Mouse (Mus musculus): ENCODE measurements around the gene Adtrp. TPM values are rescaled to one million over a fixed set of nuclear protein-coding genes. Genes with fewer than 3 reads are reported as not detected.

Adtrp gene
- polyA plus RNA-seq, 1 experiment from 2014 or later, result 0.61 TPM

GRCm38 (mm10) chr13:41883665-41884291, 36.3 kb upstream of the Adtrp start:
- ATAC-seq (no peak), DNase-seq (ENCODE audit: low spot score) (peak; percentile 24)
- Histone ChIP-seq H3K4me2 (replicated peaks; ENCODE audit: low read depth, low read length) (no peak overlapping the region), H3K27me3 (replicated peaks; ENCODE audit: insufficient read depth, low read length) (no peaks in the 10 kb centered on the region), H3K36me3 (ENCODE audit: insufficient read depth, low read length) (no peaks in the 10 kb centered on the region), H3K4me3 (ENCODE audit: low read depth, low read length) (no peak overlapping the region), H3K9ac (replicated peaks; ENCODE audit: low read depth) (no peak overlapping the region), H3K27ac (ENCODE audit: low read length) (no peak overlapping the region), H3K9me3 (ENCODE audit: low read length) (no peaks in the 10 kb centered on the region), H3K4me1 (ENCODE audit: insufficient read depth, low read depth, low read length) (no peaks in the 10 kb centered on the region)
- WGBS, result 57% methylated on average over 4 of the region's 4 CpGs
- TF ChIP-seq CTCF (IDR thresholded peaks at IDR 0.05) (no peak), EP300 (IDR thresholded peaks at IDR 0.05) (no peak)

GRCm38 (mm10) chr13:41881201-41881600, 33.7 kb upstream of the Adtrp start:
- no peak for TF ChIP-seq EP300 (IDR thresholded peaks at IDR 0.05)
- no peak for TF ChIP-seq CTCF (IDR thresholded peaks at IDR 0.05)
- peak; percentile 58 for DNase-seq (ENCODE audit: low spot score)
- H3K27me3 ChIP-seq (replicated peaks; ENCODE audit: insufficient read depth, low read length), result no peaks in the 10 kb centered on the region
- WGBS, result 33% methylated on average over 2 of the region's 2 CpGs
- no peaks in the 10 kb centered on the region for H3K9me3 ChIP-seq (ENCODE audit: low read length)
- H3K4me1 ChIP-seq (ENCODE audit: insufficient read depth, low read depth, low read length), result no peaks in the 10 kb centered on the region
- no peak for ATAC-seq
- H3K4me2 ChIP-seq (replicated peaks; ENCODE audit: low read depth, low read length), result no peak overlapping the region
- no peak overlapping the region for H3K4me3 ChIP-seq (ENCODE audit: low read depth, low read length)
- H3K36me3 ChIP-seq (ENCODE audit: insufficient read depth, low read length), result no peaks in the 10 kb centered on the region
- H3K9ac ChIP-seq (replicated peaks; ENCODE audit: low read depth), result no peak overlapping the region
- no peak overlapping the region for H3K27ac ChIP-seq (ENCODE audit: low read length)

GRCm38 (mm10) chr13:41880525-41880924, 33.0 kb upstream of the Adtrp start:
- H3K27ac ChIP-seq (ENCODE audit: low read length), result no peak overlapping the region
- H3K9me3 ChIP-seq (ENCODE audit: low read length), result no peaks in the 10 kb centered on the region
- no peaks in the 10 kb centered on the region for H3K4me1 ChIP-seq (ENCODE audit: insufficient read depth, low read depth, low read length)
- H3K27me3 ChIP-seq (replicated peaks; ENCODE audit: insufficient read depth, low read length), result no peaks in the 10 kb centered on the region
- no peak overlapping the region for H3K9ac ChIP-seq (replicated peaks; ENCODE audit: low read depth)
- TF ChIP-seq EP300 (IDR thresholded peaks at IDR 0.05) (no peak), CTCF (IDR thresholded peaks at IDR 0.05) (no peak)
- no peaks in the 10 kb centered on the region for H3K36me3 ChIP-seq (ENCODE audit: insufficient read depth, low read length)
- no peak overlapping the region for H3K4me3 ChIP-seq (ENCODE audit: low read depth, low read length)
- ATAC-seq, result no peak
- H3K4me2 ChIP-seq (replicated peaks; ENCODE audit: low read depth, low read length), result no peak overlapping the region
- no peak for DNase-seq (ENCODE audit: low spot score)

- ATAC-seq, result no peak
- peaks cover 4% of the 10 kb centered on the region; the same call in 1 of the 2 replicates for H3K4me1 ChIP-seq (ENCODE audit: insufficient read depth, low read depth, low read length)
- no peaks in the 10 kb centered on the region for H3K27me3 ChIP-seq (replicated peaks; ENCODE audit: insufficient read depth, low read length)
- WGBS, result 57% methylated on average over 7 of the region's 7 CpGs
- no peak overlapping the region for H3K4me3 ChIP-seq (ENCODE audit: low read depth, low read length)
- TF ChIP-seq EP300 (IDR thresholded peaks at IDR 0.05), result no peak
- no peak for TF ChIP-seq CTCF (IDR thresholded peaks at IDR 0.05)
- H3K4me2 ChIP-seq (replicated peaks; ENCODE audit: low read depth, low read length), result peak overlapping the region; percentile 27; the same call in 1 of the 2 replicates
- no peak overlapping the region for H3K27ac ChIP-seq (ENCODE audit: low read length)
- H3K36me3 ChIP-seq (ENCODE audit: insufficient read depth, low read length), result no peaks in the 10 kb centered on the region
- H3K9me3 ChIP-seq (ENCODE audit: low read length), result no peaks in the 10 kb centered on the region
- no peak for DNase-seq (ENCODE audit: low spot score)
- H3K9ac ChIP-seq (replicated peaks; ENCODE audit: low read depth), result no peak overlapping the region
Observed at GRCm38 (mm10) chr13:41872686-41873085, 25.2 kb upstream of the Adtrp start.

GRCm38 (mm10) chr13:41872161-41872562, 24.7 kb upstream of the Adtrp start:
- Histone ChIP-seq H3K4me2 (replicated peaks; ENCODE audit: low read depth, low read length) (peak overlapping the region; percentile 27; the same call in 1 of the 2 replicates), H3K27me3 (replicated peaks; ENCODE audit: insufficient read depth, low read length) (no peaks in the 10 kb centered on the region), H3K4me3 (ENCODE audit: low read depth, low read length) (no peak overlapping the region), H3K36me3 (ENCODE audit: insufficient read depth, low read length) (no peaks in the 10 kb centered on the region), H3K9me3 (ENCODE audit: low read length) (no peaks in the 10 kb centered on the region), H3K27ac (ENCODE audit: low read length) (no peak overlapping the region), H3K9ac (replicated peaks; ENCODE audit: low read depth) (no peak overlapping the region), H3K4me1 (ENCODE audit: insufficient read depth, low read depth, low read length) (peaks cover 4% of the 10 kb centered on the region; the same call in 1 of the 2 replicates)
- DNase-seq (ENCODE audit: low spot score), result peak; percentile 57
- TF ChIP-seq CTCF (IDR thresholded peaks at IDR 0.05), result no peak
- no peak for TF ChIP-seq EP300 (IDR thresholded peaks at IDR 0.05)
- ATAC-seq, result peak; percentile 48; the same call in 1 of the 2 replicates
- WGBS, result 19% methylated on average over 8 of the region's 8 CpGs

- ATAC-seq, result peak; percentile 53; the same call in 1 of the 2 replicates
Observed at GRCm38 (mm10) chr13:41867533-41867932, 20.0 kb upstream of the Adtrp start.

More at GRCm38 (mm10) chr13:41867533-41867932, 20.0 kb upstream of the Adtrp start:
- Histone ChIP-seq H3K4me3 (ENCODE audit: low read depth, low read length) (no peak overlapping the region), H3K4me1 (ENCODE audit: insufficient read depth, low read depth, low read length) (peaks cover 4% of the 10 kb centered on the region; the same call in 1 of the 2 replicates), H3K4me2 (replicated peaks; ENCODE audit: low read depth, low read length) (no peak overlapping the region), H3K27ac (ENCODE audit: low read length) (no peak overlapping the region), H3K36me3 (ENCODE audit: insufficient read depth, low read length) (no peaks in the 10 kb centered on the region), H3K9me3 (ENCODE audit: low read length) (no peaks in the 10 kb centered on the region), H3K27me3 (replicated peaks; ENCODE audit: insufficient read depth, low read length) (no peaks in the 10 kb centered on the region), H3K9ac (replicated peaks; ENCODE audit: low read depth) (no peak overlapping the region)
- TF ChIP-seq EP300 (IDR thresholded peaks at IDR 0.05) (no peak), CTCF (IDR thresholded peaks at IDR 0.05) (no peak)
- WGBS, result 45% methylated on average over 2 of the region's 2 CpGs
- DNase-seq (ENCODE audit: low spot score), result peak; percentile 60

Measured in lung, postnatal 0 days (tissue).